Mouse (Mus musculus): Measurements from ENCODE around the gene Rpl23a.
"Not testable (repeated sequence)": the region's sequence is repeated elsewhere in the genome, so short reads cannot be mapped to it uniquely, and the experiment has no call there.

The Rpl23a gene

GRCm38 (mm10) chr11:78194411-78195100 lies 11.2 kb upstream of the Rpl23a start:
- H3K27me3 ChIP-seq (ENCODE audit: control insufficient read depth, insufficient read depth, low read length, poor library complexity, severe bottlenecking), result no peaks in the 10 kb centered on the region
- no peaks in the 10 kb centered on the region for H3K36me3 ChIP-seq (ENCODE audit: control insufficient read depth, insufficient read depth, low read length, poor library complexity, severe bottlenecking)
- DNase-seq (ENCODE audit: low read depth, low spot score), result peak; percentile 74

GRCm38 (mm10) chr11:78193113-78193512 lies 9.7 kb upstream of the Rpl23a start, which contains the start of gene Proca1:
Proca1 (plus strand) TSS chr11:78193392.
- H3K27me3 ChIP-seq (ENCODE audit: control insufficient read depth, insufficient read depth, low read length, poor library complexity, severe bottlenecking), result no peaks in the 10 kb centered on the region
- no peaks in the 10 kb centered on the region for H3K36me3 ChIP-seq (ENCODE audit: control insufficient read depth, insufficient read depth, low read length, poor library complexity, severe bottlenecking)
- no peak for DNase-seq (ENCODE audit: low read depth, low spot score)

- Histone ChIP-seq H3K27me3 (ENCODE audit: control insufficient read depth, insufficient read depth, low read length, poor library complexity, severe bottlenecking) (no peaks in the 10 kb centered on the region), H3K36me3 (ENCODE audit: control insufficient read depth, insufficient read depth, low read length, poor library complexity, severe bottlenecking) (no peaks in the 10 kb centered on the region)
- DNase-seq (ENCODE audit: low read depth, low spot score), result no peak
Observed at GRCm38 (mm10) chr11:78190041-78190440, 6.7 kb upstream of the Rpl23a start.

GRCm38 (mm10) chr11:78189234-78190040 lies 6.1 kb upstream of the Rpl23a start:
- DNase-seq (ENCODE audit: low read depth, low spot score), result peak; percentile 35
- Histone ChIP-seq H3K36me3 (ENCODE audit: control insufficient read depth, insufficient read depth, low read length, poor library complexity, severe bottlenecking) (no peaks in the 10 kb centered on the region), H3K27me3 (ENCODE audit: control insufficient read depth, insufficient read depth, low read length, poor library complexity, severe bottlenecking) (no peaks in the 10 kb centered on the region)

- Histone ChIP-seq H3K27me3 (ENCODE audit: control insufficient read depth, insufficient read depth, low read length, poor library complexity, severe bottlenecking) (no peaks in the 10 kb centered on the region), H3K36me3 (ENCODE audit: control insufficient read depth, insufficient read depth, low read length, poor library complexity, severe bottlenecking) (no peaks in the 10 kb centered on the region)
- no peak for DNase-seq (ENCODE audit: low read depth, low spot score)
Observed at GRCm38 (mm10) chr11:78188331-78189233, 5.2 kb upstream of the Rpl23a start, which contains the start of gene Rab34. Rab34 (plus strand) TSS chr11:78188430.

GRCm38 (mm10) chr11:78184702-78185101 lies 1.3 kb upstream of the Rpl23a start:
- DNase-seq (ENCODE audit: low read depth, low spot score); H3K36me3 ChIP-seq (ENCODE audit: control insufficient read depth, insufficient read depth, low read length, poor library complexity, severe bottlenecking); H3K27me3 ChIP-seq (ENCODE audit: control insufficient read depth, insufficient read depth, low read length, poor library complexity, severe bottlenecking): not testable (repeated sequence)

- Histone ChIP-seq H3K36me3 (ENCODE audit: control insufficient read depth, insufficient read depth, low read length, poor library complexity, severe bottlenecking) (peaks cover 8% of the 10 kb centered on the region), H3K27me3 (ENCODE audit: control insufficient read depth, insufficient read depth, low read length, poor library complexity, severe bottlenecking) (no peaks in the 10 kb centered on the region)
- no peak for DNase-seq (ENCODE audit: low read depth, low spot score)
Observed at GRCm38 (mm10) chr11:78183884-78184514, 615 bp upstream of the Rpl23a start.

- DNase-seq (ENCODE audit: low read depth, low spot score), result no peak
- peaks cover 8% of the 10 kb centered on the region for H3K36me3 ChIP-seq (ENCODE audit: control insufficient read depth, insufficient read depth, low read length, poor library complexity, severe bottlenecking)
- H3K27me3 ChIP-seq (ENCODE audit: control insufficient read depth, insufficient read depth, low read length, poor library complexity, severe bottlenecking), result no peaks in the 10 kb centered on the region
Observed at GRCm38 (mm10) chr11:78182450-78182849, 934 bp downstream of the Rpl23a start.

- no peak for DNase-seq (ENCODE audit: low read depth, low spot score)
- Histone ChIP-seq H3K27me3 (ENCODE audit: control insufficient read depth, insufficient read depth, low read length, poor library complexity, severe bottlenecking) (no peaks in the 10 kb centered on the region), H3K36me3 (ENCODE audit: control insufficient read depth, insufficient read depth, low read length, poor library complexity, severe bottlenecking) (peaks cover 8% of the 10 kb centered on the region)
Observed at GRCm38 (mm10) chr11:78181830-78182357, 1.5 kb downstream of the Rpl23a start.

GRCm38 (mm10) chr11:78180081-78180761 lies 3.2 kb downstream of the Rpl23a start:
- H3K36me3 ChIP-seq (ENCODE audit: control insufficient read depth, insufficient read depth, low read length, poor library complexity, severe bottlenecking), result peaks cover 8% of the 10 kb centered on the region
- no peaks in the 10 kb centered on the region for H3K27me3 ChIP-seq (ENCODE audit: control insufficient read depth, insufficient read depth, low read length, poor library complexity, severe bottlenecking)
- no peak for DNase-seq (ENCODE audit: low read depth, low spot score)

- H3K27me3 ChIP-seq (ENCODE audit: control insufficient read depth, insufficient read depth, low read length, poor library complexity, severe bottlenecking), result no peaks in the 10 kb centered on the region
- no peak for DNase-seq (ENCODE audit: low read depth, low spot score)
- H3K36me3 ChIP-seq (ENCODE audit: control insufficient read depth, insufficient read depth, low read length, poor library complexity, severe bottlenecking), result peaks cover 8% of the 10 kb centered on the region
Observed at GRCm38 (mm10) chr11:78179438-78179999, 3.9 kb downstream of the Rpl23a start.

GRCm38 (mm10) chr11:78178859-78179437 lies 4.4 kb downstream of the Rpl23a start:
- Histone ChIP-seq H3K27me3 (ENCODE audit: control insufficient read depth, insufficient read depth, low read length, poor library complexity, severe bottlenecking) (no peaks in the 10 kb centered on the region), H3K36me3 (ENCODE audit: control insufficient read depth, insufficient read depth, low read length, poor library complexity, severe bottlenecking) (peaks cover 8% of the 10 kb centered on the region)
- DNase-seq (ENCODE audit: low read depth, low spot score), result peak; percentile 23

Measured in splenic B cell, adult 2 months (primary cell).